Mouse (Mus musculus) spleen, adult 2 months (tissue): ENCODE results near the gene Rtel1.

Source experiments
- CTCF ChIP-seq: fragments of 200-500 bp; IDR thresholded peaks from 2 replicates; pipeline ENCODE4 v1.5.1; 2011; ENCODE audit warnings: mild to moderate bottlenecking, inconsistent platforms; ENCODE audit not compliant: insufficient read depth, insufficient read length, insufficient replicate concordance; ENCODE audit errors: extremely low read depth
- POLR2A ChIP-seq: fragments of 200-500 bp; IDR thresholded peaks from 2 replicates; pipeline ENCODE4 v1.6.1; 2011; ENCODE audit warnings: low read depth, low read length, inconsistent platforms

GRCm38 (mm10) chr2:181364487-181364859, 44.9 kb downstream of the Rtel1 start:
- TF ChIP-seq CTCF = no peak
- no peak for TF ChIP-seq POLR2A
